Mouse (Mus musculus) neural tube, embryonic 11.5 days (tissue): Measurements from ENCODE around the gene Dock10. TPM values are rescaled to one million over a fixed set of nuclear protein-coding genes. Genes with fewer than 3 reads are reported as not detected.

ENCODE experiments used
- ATAC-seq: fragments of 200-750 bp; cut with Nextera tagmentation; 2 replicates; pipeline ENCODE4 v1.8.0; 2017; ENCODE audit warnings: moderate number of reproducible peaks, mild to moderate bottlenecking, moderate TSS enrichment, moderate library complexity; ENCODE audit not compliant: insufficient read depth, low FRiP score, low TSS enrichment
- DNase-seq: peaks from one replicate; pipeline ENCODE4 v3.0.0-alpha.2; 2015; ENCODE audit warnings: low spot score
- H3K27ac ChIP-seq: fragments of 300-500 bp; sonication (generic); 2 replicates; pipeline ENCODE4 v1.5.1; 2014; ENCODE audit warnings: low read depth, mild to moderate bottlenecking, low read length
- H3K27me3 ChIP-seq: fragments of 300-500 bp; sonication (generic); 2 replicates; pipeline ENCODE4 v1.6.1; 2014; ENCODE audit warnings: mild to moderate bottlenecking, low read length, mixed read lengths; ENCODE audit not compliant: control insufficient read depth, insufficient read depth
- H3K36me3 ChIP-seq: fragments of 300-500 bp; sonication (generic); 2 replicates; pipeline ENCODE4 v1.6.1; 2014; ENCODE audit warnings: mild to moderate bottlenecking, low read length, moderate library complexity, mixed read lengths; ENCODE audit not compliant: control insufficient read depth, insufficient read depth
- H3K4me1 ChIP-seq: fragments of 300-500 bp; sonication (generic); 2 replicates; pipeline ENCODE4 v1.6.1; 2014; ENCODE audit warnings: low read length, mixed read lengths; ENCODE audit not compliant: control insufficient read depth, insufficient read depth
- H3K4me2 ChIP-seq: fragments of 300-500 bp; sonication (generic); 2 replicates; pipeline ENCODE4 v1.6.1; 2014; ENCODE audit warnings: low read depth, mild to moderate bottlenecking, moderate library complexity
- H3K4me3 ChIP-seq: fragments of 300-500 bp; sonication (generic); 2 replicates; pipeline ENCODE4 v1.5.1; 2014; ENCODE audit warnings: low read depth, low read length
- H3K9ac ChIP-seq: fragments of 300-500 bp; sonication (generic); 2 replicates; pipeline ENCODE4 v1.6.1; 2014; ENCODE audit warnings: mild to moderate bottlenecking, low read length
- H3K9me3 ChIP-seq: fragments of 300-500 bp; sonication (generic); 2 replicates; pipeline ENCODE4 v1.6.1; 2016; ENCODE audit warnings: low read length; ENCODE audit not compliant: control insufficient read depth
- whole genome bisulfite sequencing: fragments of 180-500 bp; shearing (Covaris S2); extraction: QIAGEN DNeasy Blood & Tissue Kit; methylation state at CpG from one replicate; pipeline ENCODE4 v1.1.7; 2014; 5-methylcytosine and 5-hydroxymethylcytosine counted together
- polyA plus RNA-seq: library from polyadenylated mRNA; unstranded; fragments of >200 nt; fragmentation: Nextera tagmentation; extraction: Ambion mirVana; gene quantifications from 2 replicates; pipeline ENCODE4 v1.2.1, GENCODE M21; 2014

Gene Dock10
- 3.8 and 4.3 TPM in 2 replicates for polyA plus RNA-seq

- Histone ChIP-seq H3K4me2 (peak within 1 kb of the TSS; percentile 96), H3K4me1 (0 out of 2 replicates have a peak, but pooled peaks cover 2% of the 10 kb centered on the region), H3K9me3 (no peaks in the 10 kb centered on the region), H3K4me3 (peak within 1 kb of the TSS; percentile 60), H3K27ac (no peak within 1 kb of the TSS), H3K27me3 (peaks cover 7% of the 10 kb centered on the region; the same call in 1 of the 2 replicates), H3K9ac (peak within 1 kb of the TSS; percentile 62), H3K36me3 (no peaks in the 10 kb centered on the region)
- 1% methylated on average over 59 of the region's 82 CpGs for WGBS
- ATAC-seq (peak; percentile 77), DNase-seq (peak; percentile 70)
Measured at GRCm38 (mm10) chr1:80757977-80758797, at the start of gene Dock10. TSS of gene Dock10 (minus strand) at chr1:80758527.

GRCm38 (mm10) chr1:80806835-80807398 is 48.6 kb upstream of the Dock10 start:
- 81% methylated on average over 3 of the region's 3 CpGs for WGBS
- H3K9me3 ChIP-seq: no peaks in the 10 kb centered on the region
- H3K4me2 ChIP-seq: no peak overlapping the region
- ATAC-seq (no peak), DNase-seq (no peak)
- H3K9ac ChIP-seq: no peak overlapping the region
- H3K27ac ChIP-seq: no peak overlapping the region
- no peaks in the 10 kb centered on the region for H3K4me1 ChIP-seq
- H3K4me3 ChIP-seq: no peak overlapping the region
- H3K27me3 ChIP-seq: no peaks in the 10 kb centered on the region
- no peaks in the 10 kb centered on the region for H3K36me3 ChIP-seq

GRCm38 (mm10) chr1:80802023-80802422 is 43.7 kb upstream of the Dock10 start:
- Histone ChIP-seq H3K9ac (no peak overlapping the region), H3K4me3 (no peak overlapping the region), H3K4me1 (no peaks in the 10 kb centered on the region), H3K36me3 (no peaks in the 10 kb centered on the region), H3K27me3 (no peaks in the 10 kb centered on the region), H3K4me2 (no peak overlapping the region), H3K9me3 (no peaks in the 10 kb centered on the region), H3K27ac (no peak overlapping the region)
- no peak for ATAC-seq
- 82% methylated on average over 3 of the region's 3 CpGs for WGBS
- DNase-seq: no peak

GRCm38 (mm10) chr1:80785066-80785779 is 26.9 kb upstream of the Dock10 start:
- no peak overlapping the region for H3K4me2 ChIP-seq
- no peaks in the 10 kb centered on the region for H3K9me3 ChIP-seq
- no peaks in the 10 kb centered on the region for H3K4me1 ChIP-seq
- no peak overlapping the region for H3K27ac ChIP-seq
- no peak for DNase-seq
- ATAC-seq: no peak
- H3K9ac ChIP-seq: no peak overlapping the region
- H3K4me3 ChIP-seq: no peak overlapping the region
- no peaks in the 10 kb centered on the region for H3K36me3 ChIP-seq
- no peaks in the 10 kb centered on the region for H3K27me3 ChIP-seq
- 88% methylated on average over 2 of the region's 2 CpGs for WGBS

- Histone ChIP-seq H3K9ac (no peak overlapping the region), H3K27me3 (no peaks in the 10 kb centered on the region), H3K36me3 (no peaks in the 10 kb centered on the region), H3K27ac (no peak overlapping the region), H3K4me2 (no peak overlapping the region), H3K4me3 (no peak overlapping the region), H3K4me1 (no peaks in the 10 kb centered on the region), H3K9me3 (no peaks in the 10 kb centered on the region)
- ATAC-seq (no peak), DNase-seq (no peak)
- WGBS: 63% methylated on average over 3 of the region's 3 CpGs
Measured at GRCm38 (mm10) chr1:80784155-80784554, 25.8 kb upstream of the Dock10 start.

- Histone ChIP-seq H3K4me2 (no peak overlapping the region), H3K4me3 (no peak overlapping the region), H3K36me3 (no peaks in the 10 kb centered on the region), H3K9ac (no peak overlapping the region), H3K27ac (no peak overlapping the region), H3K4me1 (no peaks in the 10 kb centered on the region), H3K27me3 (no peaks in the 10 kb centered on the region), H3K9me3 (no peaks in the 10 kb centered on the region)
- WGBS: 85% methylated on average over 2 of the region's 2 CpGs
- DNase-seq: no peak
- ATAC-seq: no peak
Measured at GRCm38 (mm10) chr1:80765504-80765903, 7.2 kb upstream of the Dock10 start.

- ATAC-seq (no peak), DNase-seq (no peak)
- Histone ChIP-seq H3K4me2 (no peak overlapping the region), H3K9ac (no peak overlapping the region), H3K9me3 (no peaks in the 10 kb centered on the region), H3K4me1 (no peaks in the 10 kb centered on the region), H3K36me3 (no peaks in the 10 kb centered on the region), H3K27ac (no peak overlapping the region), H3K27me3 (0 out of 2 replicates have a peak, but pooled peaks cover 3% of the 10 kb centered on the region), H3K4me3 (no peak overlapping the region)
- WGBS: 76% methylated on average over 4 of the region's 4 CpGs
Measured at GRCm38 (mm10) chr1:80763042-80763950, 5.0 kb upstream of the Dock10 start.

GRCm38 (mm10) chr1:80758798-80759184 is 464 bp upstream of the Dock10 start:
- no peaks in the 10 kb centered on the region for H3K9me3 ChIP-seq
- no peaks in the 10 kb centered on the region for H3K36me3 ChIP-seq
- 0 out of 2 replicates have a peak, but pooled peaks cover 2% of the 10 kb centered on the region for H3K4me1 ChIP-seq
- peaks cover 7% of the 10 kb centered on the region; the same call in 1 of the 2 replicates for H3K27me3 ChIP-seq
- H3K4me2 ChIP-seq: peak overlapping the region; percentile 96
- no peak overlapping the region for H3K27ac ChIP-seq
- ATAC-seq: no peak
- peak overlapping the region; percentile 60 for H3K4me3 ChIP-seq
- 10% methylated on average over 6 of the region's 6 CpGs for WGBS
- peak overlapping the region; percentile 62 for H3K9ac ChIP-seq
- DNase-seq: no peak
